Mouse (Mus musculus): ENCODE results near the gene Fam122a.

GRCm38 (mm10) chr19:24452441-24452898, 24.7 kb downstream of the Fam122a start:
- TF ChIP-seq MYOG (IDR thresholded peaks at IDR 0.05; ENCODE audit: control insufficient read depth, extremely low read depth, insufficient read length) (no peak), CTCF (IDR thresholded peaks at IDR 0.05; ENCODE audit: control insufficient read depth, insufficient read depth, insufficient read length) (no peak), MAX (IDR thresholded peaks at IDR 0.05) (no peak)

Measured in C2C12 (cell line).